In the genomic region with DNA sequence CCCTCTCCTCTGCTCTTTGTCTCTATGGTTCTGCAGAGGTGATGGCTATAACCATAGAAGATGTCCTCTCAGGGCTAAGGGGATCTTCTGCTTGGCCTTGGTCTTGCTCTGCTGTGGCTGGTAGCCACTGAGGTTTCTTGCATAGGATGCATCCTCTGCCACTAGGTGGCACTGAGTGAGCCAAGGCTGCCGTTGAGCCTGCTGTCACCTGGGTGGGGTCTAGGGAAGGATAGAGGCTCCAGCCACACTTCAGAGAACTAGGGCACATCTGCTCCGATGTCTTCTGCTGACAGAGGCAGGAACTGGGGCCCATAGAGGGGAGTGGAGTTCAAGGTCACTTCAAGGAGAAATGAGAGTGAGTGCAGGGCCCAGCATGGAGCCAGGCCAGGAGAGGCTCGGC, we compare ENCODE assay signal across 9 mouse cellular contexts. TPM values are rescaled to one million over a fixed set of nuclear protein-coding genes. Genes with fewer than 3 reads are reported as not detected.
DNase-seq lines count a peak whose midpoint lies in the region; ATAC-seq lines count a peak whose summit lies in the region.
"Had no signal": no experiment of that assay in that cellular context is flagged by ENCODE, and none has a peak within 500 bp of the region (broad histone marks: within the 10 kb centered on the region; RNA-seq: fewer than 3 reads in every experiment).

No protein-coding gene starts in this region.

- DNase-seq in hindbrain, embryonic 10.5 days (ENCODE audit: low spot score), result peak; percentile 71
- peak; percentile 90 for DNase-seq in ZHBTc4 (ENCODE audit: low read depth, low spot score)
- DNase-seq in embryonic facial prominence, embryonic 11.5 days (ENCODE audit: low spot score), result peak; percentile 79
- DNase-seq in kidney, adult 18-20 months, result peak; percentile 50
- peak; percentile 77 for DNase-seq in limb, embryonic 11.5 days (ENCODE audit: low spot score)
- DNase-seq in thymus, postnatal 14 days, result peak; percentile 83
- DNase-seq: liver, embryonic 13.5 days had no signal

- peaks cover 50% of the 10 kb centered on the region for H3K27me3 ChIP-seq in hindbrain, embryonic 10.5 days (ENCODE audit: insufficient read depth, poor library complexity, severe bottlenecking)
- H3K27me3 ChIP-seq in hindbrain, embryonic 12.5 days, result peaks cover 50% of the 10 kb centered on the region
- no peaks in the 10 kb centered on the region for H3K27me3 ChIP-seq in embryonic facial prominence, embryonic 11.5 days (ENCODE audit: control insufficient read depth, insufficient read depth, low read length)
- H3K27me3 ChIP-seq in limb, embryonic 11.5 days (ENCODE audit: control insufficient read depth, insufficient read depth, low read length), result 0 out of 2 replicates have a peak, but pooled peaks cover 2% of the 10 kb centered on the region
- no peaks in the 10 kb centered on the region for H3K27me3 ChIP-seq in neural tube, embryonic 14.5 days (ENCODE audit: control insufficient read depth, insufficient read depth, low read length)

- peaks cover 59% of the 10 kb centered on the region for H3K4me1 ChIP-seq in hindbrain, embryonic 10.5 days (replicated peaks)
- peaks cover 58% of the 10 kb centered on the region for H3K4me1 ChIP-seq in hindbrain, embryonic 12.5 days
- H3K4me1 ChIP-seq in embryonic facial prominence, embryonic 11.5 days (ENCODE audit: control insufficient read depth, insufficient read depth, low read length), result no peaks in the 10 kb centered on the region; the same call in 1 of the 2 replicates
- H3K4me1 ChIP-seq in limb, embryonic 11.5 days (ENCODE audit: control insufficient read depth, insufficient read depth, low read length), result peaks cover 6% of the 10 kb centered on the region; the same call in 1 of the 2 replicates
- peaks cover 27% of the 10 kb centered on the region; the same call in 1 of the 2 replicates for H3K4me1 ChIP-seq in neural tube, embryonic 14.5 days (ENCODE audit: control insufficient read depth, insufficient read depth, low read length)
- H3K4me1 ChIP-seq: liver, embryonic 13.5 days had no signal

- no peak; the same call in 1 of the 2 replicates for ATAC-seq in hindbrain, embryonic 12.5 days (ENCODE audit: low FRiP score)
- ATAC-seq in embryonic facial prominence, embryonic 11.5 days (replicated peaks; ENCODE audit: insufficient number of reproducible peaks, low FRiP score, low TSS enrichment, low read depth), result 0 out of 2 replicates have a peak, but pooled peaks have one; percentile 25
- no peak for ATAC-seq in limb, embryonic 11.5 days (ENCODE audit: insufficient number of reproducible peaks, low FRiP score, low TSS enrichment, low read depth)
- ATAC-seq in neural tube, embryonic 14.5 days (ENCODE audit: low read depth), result peak; percentile 57; the same call in 1 of the 2 replicates

- no peak overlapping the region for H3K9ac ChIP-seq in hindbrain, embryonic 12.5 days
- H3K9ac ChIP-seq in embryonic facial prominence, embryonic 11.5 days (replicated peaks; ENCODE audit: low read length), result no peak overlapping the region
- H3K9ac ChIP-seq in limb, embryonic 11.5 days (ENCODE audit: low read length), result no peak overlapping the region
- no peak overlapping the region for H3K9ac ChIP-seq in neural tube, embryonic 14.5 days (replicated peaks; ENCODE audit: low read depth, low read length)
- H3K9ac ChIP-seq: liver, embryonic 13.5 days had no signal

- H3K27ac ChIP-seq in hindbrain, embryonic 10.5 days, result peak overlapping the region; percentile 59; the same call in 1 of the 2 replicates
- no peak overlapping the region for H3K27ac ChIP-seq in hindbrain, embryonic 12.5 days
- no peak overlapping the region for H3K27ac ChIP-seq in embryonic facial prominence, embryonic 11.5 days (replicated peaks; ENCODE audit: low read depth, low read length)
- H3K27ac ChIP-seq in limb, embryonic 11.5 days (replicated peaks; ENCODE audit: low read depth, low read length), result no peak overlapping the region
- H3K27ac ChIP-seq in neural tube, embryonic 14.5 days (ENCODE audit: low read depth, low read length), result no peak overlapping the region
- H3K27ac ChIP-seq: liver, embryonic 13.5 days had no signal

- H3K9me3 ChIP-seq in hindbrain, embryonic 10.5 days, result no peaks in the 10 kb centered on the region
- H3K9me3 ChIP-seq in hindbrain, embryonic 12.5 days (replicated peaks), result no peaks in the 10 kb centered on the region
- H3K9me3 ChIP-seq in embryonic facial prominence, embryonic 11.5 days (replicated peaks; ENCODE audit: control insufficient read depth, low read length), result no peaks in the 10 kb centered on the region
- H3K9me3 ChIP-seq in limb, embryonic 11.5 days (ENCODE audit: control insufficient read depth, low read length), result no peaks in the 10 kb centered on the region
- H3K9me3 ChIP-seq in neural tube, embryonic 14.5 days (ENCODE audit: control insufficient read depth, low read length), result no peaks in the 10 kb centered on the region
- H3K9me3 ChIP-seq: liver, embryonic 13.5 days had no signal

- no peak overlapping the region for H3K4me2 ChIP-seq in hindbrain, embryonic 12.5 days (replicated peaks)
- H3K4me2 ChIP-seq in embryonic facial prominence, embryonic 11.5 days (ENCODE audit: low read depth, low read length), result no peak overlapping the region
- no peak overlapping the region for H3K4me2 ChIP-seq in limb, embryonic 11.5 days (ENCODE audit: low read depth, severe bottlenecking)
- H3K4me2 ChIP-seq in neural tube, embryonic 14.5 days (ENCODE audit: low read depth, low read length), result no peak overlapping the region
- H3K4me2 ChIP-seq: liver, embryonic 13.5 days had no signal

- H3K4me3 ChIP-seq in hindbrain, embryonic 10.5 days, result no peak overlapping the region
- no peak overlapping the region for H3K4me3 ChIP-seq in hindbrain, embryonic 12.5 days
- H3K4me3 ChIP-seq in embryonic facial prominence, embryonic 11.5 days (ENCODE audit: low read depth, low read length), result no peak overlapping the region
- H3K4me3 ChIP-seq in limb, embryonic 11.5 days (ENCODE audit: low read depth, low read length), result no peak overlapping the region
- H3K4me3 ChIP-seq in neural tube, embryonic 14.5 days (ENCODE audit: low read depth, low read length), result no peak overlapping the region
- H3K4me3 ChIP-seq: liver, embryonic 13.5 days had no signal

- WGBS in hindbrain, embryonic 10.5 days, result 18% methylated on average over 3 of the region's 3 CpGs
- WGBS in hindbrain, embryonic 12.5 days, result 19% methylated on average over 3 of the region's 3 CpGs
- 10% methylated on average over 3 of the region's 3 CpGs for WGBS in embryonic facial prominence, embryonic 11.5 days
- 17% methylated on average over 3 of the region's 3 CpGs for WGBS in limb, embryonic 11.5 days
- 22% methylated on average over 3 of the region's 3 CpGs for WGBS in neural tube, embryonic 14.5 days

- H3K36me3 ChIP-seq in hindbrain, embryonic 10.5 days, result no peaks in the 10 kb centered on the region
- no peaks in the 10 kb centered on the region for H3K36me3 ChIP-seq in hindbrain, embryonic 12.5 days
- H3K36me3 ChIP-seq in embryonic facial prominence, embryonic 11.5 days (replicated peaks; ENCODE audit: control insufficient read depth, insufficient read depth, low read depth, low read length), result no peaks in the 10 kb centered on the region
- H3K36me3 ChIP-seq in limb, embryonic 11.5 days (ENCODE audit: control insufficient read depth, insufficient read depth, low read length), result no peaks in the 10 kb centered on the region
- no peaks in the 10 kb centered on the region for H3K36me3 ChIP-seq in neural tube, embryonic 14.5 days (ENCODE audit: control insufficient read depth, insufficient read depth, low read length)
- H3K36me3 ChIP-seq: liver, embryonic 13.5 days had no signal

RNA-seq across cellular contexts. Expression of gene Stra6, which starts 10.5 kb away (rescaled TPM):
- 11.2 and 15.8 TPM in 2 replicates for polyA plus RNA-seq in hindbrain, embryonic 10.5 days (2016; fragmentation: Nextera tagmentation; extraction: Ambion mirVana)
- 14.8 and 17.6 TPM in 2 replicates for polyA plus RNA-seq in hindbrain, embryonic 12.5 days (2016; fragmentation: Nextera tagmentation; extraction: Ambion mirVana)
- 38.0 and 44.8 TPM in 2 replicates for polyA plus RNA-seq in embryonic facial prominence, embryonic 11.5 days (2014; fragmentation: Nextera tagmentation; extraction: Ambion mirVana)
- 53.7 and 57.5 TPM in 2 replicates for polyA plus RNA-seq in limb, embryonic 11.5 days (2014; fragmentation: Nextera tagmentation; extraction: Ambion mirVana)
- polyA plus RNA-seq in neural tube, embryonic 14.5 days (2014; fragmentation: Nextera tagmentation; extraction: Ambion mirVana), result 6.0 and 28.4 TPM in 2 replicates

RNA-seq across cellular contexts. Expression of gene Cyp11a1, which starts 46.9 kb away (rescaled TPM):
- not detected in 2 replicates for polyA plus RNA-seq in hindbrain, embryonic 10.5 days (2016; fragmentation: Nextera tagmentation; extraction: Ambion mirVana)
- 0.17 and 0.38 TPM in 2 replicates for polyA plus RNA-seq in hindbrain, embryonic 12.5 days (2016; fragmentation: Nextera tagmentation; extraction: Ambion mirVana)
- polyA plus RNA-seq in embryonic facial prominence, embryonic 11.5 days (2014; fragmentation: Nextera tagmentation; extraction: Ambion mirVana), result 0.18 TPM in 1 of 2 replicates, not detected in the other
- 0.12 TPM in 1 of 2 replicates, not detected in the other for polyA plus RNA-seq in limb, embryonic 11.5 days (2014; fragmentation: Nextera tagmentation; extraction: Ambion mirVana)
- 0.43 and 0.71 TPM in 2 replicates for polyA plus RNA-seq in neural tube, embryonic 14.5 days (2014; fragmentation: Nextera tagmentation; extraction: Ambion mirVana)

Comparison
In these comparisons a context has a peak if more than half of its experiments do, and no peak if none do; other contexts are left out.
1. ATAC-seq: peak in embryonic facial prominence, embryonic 11.5 days (single experiment) and neural tube, embryonic 14.5 days (single experiment); none in hindbrain, embryonic 12.5 days (single experiment) and limb, embryonic 11.5 days (single experiment).
2. Peak in every context shown above with its lines, with median percentiles within 50 percentile points of each other: DNase-seq.